Mouse (Mus musculus): ENCODE data around the gene Anxa2. TPM values are rescaled to one million over a fixed set of nuclear protein-coding genes. Genes with fewer than 3 reads are reported as not detected.

Anxa2 gene
- 1,223 and 1,404 TPM in 2 replicates for polyA plus RNA-seq (2015; fragmentation: Nextera tagmentation; extraction: Ambion mirVana)

DNA sequence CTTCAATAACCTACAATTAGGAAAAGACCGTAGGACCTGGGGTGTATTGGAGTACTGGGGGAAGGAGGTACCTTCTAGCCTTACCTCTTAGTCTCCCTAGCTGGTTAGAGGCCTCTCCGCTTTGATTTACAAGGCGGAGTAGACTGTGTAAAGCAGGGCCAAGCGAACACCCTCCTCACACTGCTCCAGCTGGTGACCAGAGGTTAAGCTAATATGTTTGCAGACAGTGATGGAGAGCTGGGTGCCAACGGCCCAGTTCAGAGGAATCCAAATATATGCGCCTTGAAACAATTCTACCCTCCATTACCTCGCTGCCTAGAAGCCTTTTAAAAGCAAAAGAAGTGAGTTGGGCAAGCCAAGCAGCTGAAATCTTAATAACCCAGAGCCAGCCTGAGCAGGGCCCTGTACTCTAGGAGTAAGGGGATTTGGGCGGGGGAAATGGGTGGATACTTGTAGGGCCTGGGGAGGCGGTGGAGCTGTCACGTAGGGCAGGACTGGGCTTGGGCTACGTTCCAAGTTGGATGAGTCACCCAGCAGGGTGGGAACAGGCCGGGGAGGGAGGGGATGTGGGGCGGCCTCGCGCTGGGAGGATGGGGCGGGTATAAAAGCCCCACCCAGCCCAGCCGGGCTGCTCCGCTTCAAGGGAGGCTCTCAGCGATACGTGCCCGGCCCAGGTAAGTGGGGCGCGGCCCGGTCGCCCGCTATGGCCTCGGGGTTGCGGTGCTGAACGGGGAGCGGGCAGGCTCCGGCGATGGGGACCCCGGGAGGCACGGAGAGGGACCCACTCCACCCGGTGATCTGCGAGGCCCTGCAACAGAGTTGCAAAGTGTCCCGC lies at the start of gene Anxa2:
Gene Anxa2, plus strand, starts transcription at position 555 of the 835 bp plus-strand sequence.
- Histone ChIP-seq H3K9ac (ENCODE audit: low read length) (peak within 1 kb of the TSS; percentile 95), H3K27ac (ENCODE audit: low read length) (peak within 1 kb of the TSS; percentile 96), H3K36me3 (ENCODE audit: control insufficient read depth, insufficient read depth, low read length) (no peaks in the 10 kb centered on the region), H3K4me3 (replicated peaks; ENCODE audit: low read length) (peak within 1 kb of the TSS; percentile 76), H3K9me3 (replicated peaks; ENCODE audit: control insufficient read depth, low read length) (no peaks in the 10 kb centered on the region), H3K4me1 (ENCODE audit: control insufficient read depth, insufficient read depth, low read length) (peaks cover 45% of the 10 kb centered on the region), H3K27me3 (ENCODE audit: control insufficient read depth, insufficient read depth, low read length) (no peaks in the 10 kb centered on the region), H3K4me2 (ENCODE audit: low read depth, low read length) (peak within 1 kb of the TSS; percentile 70)
- ATAC-seq (ENCODE audit: insufficient read depth, low FRiP score), result peak; percentile 91
- WGBS, result 5% methylated on average over 36 of the region's 37 CpGs

DNA sequence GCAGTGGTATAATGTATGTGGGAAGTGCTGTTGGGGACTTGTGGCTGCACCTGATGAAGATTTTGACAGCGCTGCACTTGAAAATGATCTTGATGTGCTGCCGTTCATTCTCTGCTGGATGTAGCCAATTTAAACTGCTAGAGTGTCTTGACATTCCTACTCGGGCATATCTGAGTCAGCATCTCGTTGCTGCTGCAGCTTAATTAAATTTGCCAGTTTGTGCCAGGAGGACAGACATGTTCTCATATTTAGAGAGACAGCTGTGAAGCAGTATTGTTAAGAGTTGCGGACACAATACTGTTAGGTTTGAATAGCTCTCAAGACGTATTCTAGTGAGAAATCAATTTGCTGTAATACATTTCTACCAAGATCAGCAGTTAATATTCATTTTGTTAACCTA lies 48.7 kb upstream of the Anxa2 start:
- H3K36me3 ChIP-seq (ENCODE audit: control insufficient read depth, insufficient read depth, low read length), result no peaks in the 10 kb centered on the region
- WGBS, result 76% methylated on average over 6 of the region's 6 CpGs

DNA sequence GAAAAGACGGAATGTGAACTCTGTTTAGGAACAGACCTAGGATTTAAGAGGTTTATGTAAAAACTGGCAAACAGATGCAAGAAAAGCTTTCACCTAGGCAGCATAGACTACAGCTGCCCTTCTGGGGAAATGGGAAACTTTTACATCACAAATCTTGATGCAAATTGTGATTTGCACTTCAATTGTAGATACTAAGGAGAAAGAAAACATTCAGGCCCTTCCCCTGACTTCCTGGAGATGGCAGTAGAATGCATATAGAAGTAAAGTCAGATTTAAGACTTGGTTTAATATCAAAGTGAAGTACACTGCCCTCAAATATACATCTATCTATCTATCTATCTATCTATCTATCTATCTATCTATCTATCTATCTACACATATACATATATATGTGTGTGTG lies 33.9 kb upstream of the Anxa2 start:
- Histone ChIP-seq H3K9me3 (replicated peaks; ENCODE audit: control insufficient read depth, low read length) (no peaks in the 10 kb centered on the region), H3K36me3 (ENCODE audit: control insufficient read depth, insufficient read depth, low read length) (0 out of 2 replicates have a peak, but pooled peaks cover 2% of the 10 kb centered on the region), H3K9ac (ENCODE audit: low read length) (no peak overlapping the region), H3K4me2 (ENCODE audit: low read depth, low read length) (no peak overlapping the region), H3K27me3 (ENCODE audit: control insufficient read depth, insufficient read depth, low read length) (no peaks in the 10 kb centered on the region), H3K4me3 (replicated peaks; ENCODE audit: low read length) (no peak overlapping the region), H3K27ac (ENCODE audit: low read length) (no peak overlapping the region), H3K4me1 (ENCODE audit: control insufficient read depth, insufficient read depth, low read length) (no peaks in the 10 kb centered on the region)
- no peak for ATAC-seq (ENCODE audit: insufficient read depth, low FRiP score)
- 93% methylated on average over 1 of the region's 1 CpGs for WGBS

More for the DNA sequence above, 48.7 kb upstream of the Anxa2 start:
- Histone ChIP-seq H3K4me3 (replicated peaks; ENCODE audit: low read length) (no peak overlapping the region), H3K27me3 (ENCODE audit: control insufficient read depth, insufficient read depth, low read length) (no peaks in the 10 kb centered on the region), H3K9ac (ENCODE audit: low read length) (no peak overlapping the region), H3K27ac (ENCODE audit: low read length) (no peak overlapping the region), H3K9me3 (replicated peaks; ENCODE audit: control insufficient read depth, low read length) (no peaks in the 10 kb centered on the region), H3K4me2 (ENCODE audit: low read depth, low read length) (no peak overlapping the region), H3K4me1 (ENCODE audit: control insufficient read depth, insufficient read depth, low read length) (no peaks in the 10 kb centered on the region)
- no peak for ATAC-seq (ENCODE audit: insufficient read depth, low FRiP score)

DNA sequence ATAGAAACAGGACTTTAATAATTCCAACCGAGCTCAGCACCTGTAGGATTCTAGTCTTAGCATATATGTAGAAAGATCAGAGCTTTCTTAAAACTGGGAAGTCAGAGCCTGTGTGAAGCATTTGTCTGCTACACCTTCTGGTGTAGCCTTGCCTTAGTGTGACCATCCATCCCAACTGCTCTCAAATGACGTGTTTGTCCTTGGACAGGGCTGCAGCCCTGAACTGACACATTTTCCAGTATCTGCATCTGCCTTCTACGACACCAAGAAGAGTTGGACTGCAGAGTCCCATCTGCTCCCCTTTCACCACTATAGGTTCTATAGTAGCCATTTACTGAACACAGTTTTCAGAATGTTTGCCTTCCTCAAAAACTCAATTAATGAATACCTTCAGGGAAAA lies 22.9 kb upstream of the Anxa2 start:
- H3K9me3 ChIP-seq (replicated peaks; ENCODE audit: control insufficient read depth, low read length), result no peaks in the 10 kb centered on the region
- H3K27me3 ChIP-seq (ENCODE audit: control insufficient read depth, insufficient read depth, low read length), result no peaks in the 10 kb centered on the region
- H3K4me1 ChIP-seq (ENCODE audit: control insufficient read depth, insufficient read depth, low read length), result peaks cover 7% of the 10 kb centered on the region
- no peak overlapping the region for H3K27ac ChIP-seq (ENCODE audit: low read length)
- WGBS, result 86% methylated on average over 3 of the region's 3 CpGs
- peaks cover 4% of the 10 kb centered on the region; the same call in 1 of the 2 replicates for H3K36me3 ChIP-seq (ENCODE audit: control insufficient read depth, insufficient read depth, low read length)
- H3K4me3 ChIP-seq (replicated peaks; ENCODE audit: low read length), result no peak overlapping the region
- H3K9ac ChIP-seq (ENCODE audit: low read length), result no peak overlapping the region
- no peak for ATAC-seq (ENCODE audit: insufficient read depth, low FRiP score)
- H3K4me2 ChIP-seq (ENCODE audit: low read depth, low read length), result no peak overlapping the region

DNA sequence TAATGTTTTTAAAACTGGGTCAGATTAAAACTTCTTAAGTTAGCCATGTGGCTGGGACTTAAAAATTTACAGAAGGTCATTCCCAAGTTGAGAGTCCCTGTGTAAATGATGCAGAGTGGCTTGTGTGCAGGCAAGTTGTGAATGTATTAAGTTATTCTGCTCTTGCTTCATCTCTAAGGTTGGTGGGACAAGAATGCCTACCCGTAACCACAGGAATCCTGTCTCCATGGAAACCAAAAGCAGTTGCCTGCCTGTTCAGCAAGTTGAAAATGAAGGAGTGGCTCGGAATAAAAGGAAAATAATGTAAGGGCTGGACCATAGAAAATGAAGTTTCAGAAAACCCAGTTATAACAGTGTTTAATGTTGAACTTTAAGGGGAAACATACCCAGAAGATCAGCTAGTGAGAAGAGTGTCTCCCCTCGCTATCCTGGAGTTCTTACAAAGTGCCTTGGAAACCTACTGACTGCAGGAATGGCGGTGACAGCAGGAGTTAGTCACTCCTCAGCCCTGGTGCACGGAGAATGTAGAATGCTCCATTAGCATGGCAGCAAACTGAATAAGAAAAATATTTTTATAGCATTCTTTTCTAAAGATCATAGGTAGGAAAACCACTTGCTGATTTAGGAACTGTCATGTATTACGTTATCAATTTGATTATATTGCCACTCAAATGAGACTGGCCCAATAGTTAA lies 21.4 kb upstream of the Anxa2 start:
- no peak overlapping the region for H3K4me3 ChIP-seq (replicated peaks; ENCODE audit: low read length)
- H3K9ac ChIP-seq (ENCODE audit: low read length), result no peak overlapping the region; the same call in 1 of the 2 replicates
- no peaks in the 10 kb centered on the region for H3K9me3 ChIP-seq (replicated peaks; ENCODE audit: control insufficient read depth, low read length)
- H3K4me2 ChIP-seq (ENCODE audit: low read depth, low read length), result no peak overlapping the region
- peaks cover 7% of the 10 kb centered on the region for H3K4me1 ChIP-seq (ENCODE audit: control insufficient read depth, insufficient read depth, low read length)
- 54% methylated on average over 6 of the region's 6 CpGs for whole genome bisulfite sequencing
- H3K27ac ChIP-seq (ENCODE audit: low read length), result peak overlapping the region; percentile 76
- no peaks in the 10 kb centered on the region for H3K27me3 ChIP-seq (ENCODE audit: control insufficient read depth, insufficient read depth, low read length)
- peaks cover 4% of the 10 kb centered on the region; the same call in 1 of the 2 replicates for H3K36me3 ChIP-seq (ENCODE audit: control insufficient read depth, insufficient read depth, low read length)
- no peak for ATAC-seq (ENCODE audit: insufficient read depth, low FRiP score)

DNA sequence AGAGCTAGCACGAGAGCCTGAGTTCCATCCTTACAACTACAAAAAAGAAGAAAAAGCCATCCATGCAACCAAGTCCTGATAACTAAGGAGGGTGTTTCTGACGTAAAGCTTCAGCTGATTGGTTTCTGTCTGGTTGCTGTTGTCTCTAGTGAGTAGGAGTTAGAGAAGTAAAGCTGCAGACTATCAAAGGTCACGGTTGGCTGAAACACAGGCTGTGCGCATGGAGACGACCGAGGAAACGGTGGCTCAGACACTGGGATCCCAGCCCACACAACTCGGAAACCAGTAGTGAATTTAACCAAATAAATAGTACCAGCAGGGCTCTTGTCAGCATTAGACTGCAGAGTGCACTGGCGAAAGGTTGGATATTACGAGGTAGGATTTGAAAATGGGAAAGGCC lies 18.2 kb upstream of the Anxa2 start:
- 84% methylated on average over 10 of the region's 10 CpGs for WGBS
- Histone ChIP-seq H3K9ac (ENCODE audit: low read length) (no peak overlapping the region), H3K9me3 (replicated peaks; ENCODE audit: control insufficient read depth, low read length) (no peaks in the 10 kb centered on the region), H3K4me3 (replicated peaks; ENCODE audit: low read length) (no peak overlapping the region), H3K36me3 (ENCODE audit: control insufficient read depth, insufficient read depth, low read length) (no peaks in the 10 kb centered on the region), H3K27ac (ENCODE audit: low read length) (no peak overlapping the region), H3K4me1 (ENCODE audit: control insufficient read depth, insufficient read depth, low read length) (peaks cover 9% of the 10 kb centered on the region), H3K27me3 (ENCODE audit: control insufficient read depth, insufficient read depth, low read length) (no peaks in the 10 kb centered on the region), H3K4me2 (ENCODE audit: low read depth, low read length) (no peak overlapping the region)
- ATAC-seq (ENCODE audit: insufficient read depth, low FRiP score), result no peak

DNA sequence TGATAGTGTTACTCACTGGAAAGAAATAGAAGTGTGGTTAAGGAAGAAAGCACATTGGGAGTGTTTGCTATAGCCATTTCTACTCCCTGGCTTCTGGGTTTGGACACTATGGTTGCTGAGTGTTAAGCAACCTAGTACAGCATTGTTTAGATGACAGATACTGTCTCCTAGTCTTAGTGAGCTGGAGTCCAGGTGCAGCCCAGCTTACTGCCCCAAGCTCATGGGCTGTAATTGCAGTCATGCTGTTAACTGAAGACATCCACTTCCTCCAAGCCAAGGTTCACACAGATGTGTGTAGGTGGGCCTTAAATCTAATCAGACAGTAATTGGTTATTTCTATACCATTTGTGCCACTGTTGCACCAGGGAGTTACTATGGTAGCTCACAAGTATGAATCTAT lies 17.8 kb upstream of the Anxa2 start:
- no peak overlapping the region for H3K4me3 ChIP-seq (replicated peaks; ENCODE audit: low read length)
- no peak overlapping the region for H3K27ac ChIP-seq (ENCODE audit: low read length)
- no peaks in the 10 kb centered on the region for H3K36me3 ChIP-seq (ENCODE audit: control insufficient read depth, insufficient read depth, low read length)
- H3K4me1 ChIP-seq (ENCODE audit: control insufficient read depth, insufficient read depth, low read length), result peaks cover 12% of the 10 kb centered on the region
- ATAC-seq (ENCODE audit: insufficient read depth, low FRiP score), result no peak
- no peaks in the 10 kb centered on the region for H3K9me3 ChIP-seq (replicated peaks; ENCODE audit: control insufficient read depth, low read length)
- H3K9ac ChIP-seq (ENCODE audit: low read length), result no peak overlapping the region
- no peaks in the 10 kb centered on the region for H3K27me3 ChIP-seq (ENCODE audit: control insufficient read depth, insufficient read depth, low read length)
- H3K4me2 ChIP-seq (ENCODE audit: low read depth, low read length), result no peak overlapping the region

DNA sequence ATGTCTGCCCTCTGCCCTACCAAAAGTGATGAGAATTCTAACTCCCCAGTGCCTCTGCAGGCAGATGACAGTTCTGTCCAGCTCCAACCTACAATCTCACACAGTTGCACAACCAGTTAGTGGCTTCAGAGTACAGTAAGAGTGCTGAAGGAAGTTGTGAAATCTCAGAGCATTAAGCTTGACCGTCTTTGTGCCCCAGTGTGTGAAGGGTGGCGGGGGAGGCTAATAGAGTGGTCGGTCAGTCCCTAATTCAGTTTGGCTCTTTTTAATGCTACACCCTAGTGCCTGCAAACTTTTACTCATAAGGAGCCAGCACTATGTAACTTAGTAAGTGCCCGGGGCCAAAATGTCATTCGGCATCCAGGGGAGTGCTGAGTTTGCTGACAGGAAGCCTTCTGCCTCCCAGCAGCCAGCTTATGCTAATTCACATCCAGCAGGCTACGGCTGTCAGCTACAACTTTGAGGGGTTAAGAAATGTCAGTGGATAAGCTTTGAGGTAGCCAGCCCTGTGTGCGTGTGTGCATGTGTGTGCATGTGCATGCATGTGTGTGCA lies 13.5 kb upstream of the Anxa2 start:
- H3K27ac ChIP-seq (ENCODE audit: low read length), result peak overlapping the region; percentile 18; the same call in 1 of the 2 replicates
- H3K4me2 ChIP-seq (ENCODE audit: low read depth, low read length), result no peak overlapping the region
- WGBS, result 30% methylated on average over 7 of the region's 7 CpGs
- H3K9me3 ChIP-seq (replicated peaks; ENCODE audit: control insufficient read depth, low read length), result no peaks in the 10 kb centered on the region
- H3K36me3 ChIP-seq (ENCODE audit: control insufficient read depth, insufficient read depth, low read length), result no peaks in the 10 kb centered on the region
- no peak for ATAC-seq (ENCODE audit: insufficient read depth, low FRiP score)
- H3K9ac ChIP-seq (ENCODE audit: low read length), result no peak overlapping the region
- no peaks in the 10 kb centered on the region for H3K27me3 ChIP-seq (ENCODE audit: control insufficient read depth, insufficient read depth, low read length)
- no peak overlapping the region for H3K4me3 ChIP-seq (replicated peaks; ENCODE audit: low read length)
- peaks cover 21% of the 10 kb centered on the region for H3K4me1 ChIP-seq (ENCODE audit: control insufficient read depth, insufficient read depth, low read length)

DNA sequence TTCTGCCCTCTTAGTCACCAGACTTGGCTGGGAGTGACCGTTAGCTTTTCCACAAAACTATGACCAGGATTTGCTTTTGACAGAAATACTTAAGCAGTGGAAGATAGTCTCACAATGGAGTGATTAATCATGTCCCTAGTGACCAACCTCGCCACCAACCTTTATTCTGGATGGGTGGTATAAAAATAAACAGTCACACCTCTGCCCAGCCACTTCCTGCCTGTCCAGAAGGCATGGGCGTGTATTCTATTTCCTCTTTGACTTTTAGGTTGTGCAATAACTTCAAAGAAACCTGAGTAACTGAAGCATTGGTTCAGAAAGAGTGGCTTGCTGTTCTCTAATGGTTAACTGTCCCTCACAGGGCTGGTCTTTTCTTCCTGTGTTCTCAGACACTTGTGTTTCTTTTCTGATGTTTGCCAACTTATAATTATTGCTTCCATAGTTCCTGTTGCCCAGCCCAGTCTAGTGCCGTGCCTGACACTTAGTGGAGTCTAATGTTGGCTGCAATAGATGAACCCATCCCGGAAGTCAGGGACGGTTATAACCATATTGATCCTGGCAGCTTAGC lies 10.9 kb upstream of the Anxa2 start:
- peak; percentile 77 for ATAC-seq (ENCODE audit: insufficient read depth, low FRiP score)
- Histone ChIP-seq H3K36me3 (ENCODE audit: control insufficient read depth, insufficient read depth, low read length) (no peaks in the 10 kb centered on the region), H3K27me3 (ENCODE audit: control insufficient read depth, insufficient read depth, low read length) (no peaks in the 10 kb centered on the region), H3K9me3 (replicated peaks; ENCODE audit: control insufficient read depth, low read length) (no peaks in the 10 kb centered on the region), H3K4me3 (replicated peaks; ENCODE audit: low read length) (no peak overlapping the region), H3K4me2 (ENCODE audit: low read depth, low read length) (no peak overlapping the region), H3K27ac (ENCODE audit: low read length) (peak overlapping the region; percentile 77), H3K9ac (ENCODE audit: low read length) (no peak overlapping the region), H3K4me1 (ENCODE audit: control insufficient read depth, insufficient read depth, low read length) (peaks cover 21% of the 10 kb centered on the region)
- WGBS, result 41% methylated on average over 6 of the region's 6 CpGs
